Mouse (Mus musculus): Measurements from ENCODE around the gene Pfkp. TPM values are rescaled to one million over a fixed set of nuclear protein-coding genes. Genes with fewer than 3 reads are reported as not detected.

The Pfkp gene
- polyA plus RNA-seq, 1 experiment from 2014 or later = 193 TPM

GRCm38 (mm10) chr13:6557771-6558170 lies 90.8 kb downstream of the Pfkp start:
- Histone ChIP-seq H3K27ac (ENCODE audit: poor library complexity, severe bottlenecking) (no peak overlapping the region), H3K4me1 (replicated peaks) (no peaks in the 10 kb centered on the region), H3K9me3 (replicated peaks) (no peaks in the 10 kb centered on the region), H3K36me3 (peaks cover 87% of the 10 kb centered on the region), H3K9ac (no peak overlapping the region), H3K4me3 (no peak overlapping the region), H3K27me3 (replicated peaks) (no peaks in the 10 kb centered on the region), H3K4me2 (no peak overlapping the region)
- no peak for ATAC-seq (ENCODE audit: insufficient number of reproducible peaks, low FRiP score)
- WGBS = 84% methylated on average over 7 of the region's 7 CpGs

DNA sequence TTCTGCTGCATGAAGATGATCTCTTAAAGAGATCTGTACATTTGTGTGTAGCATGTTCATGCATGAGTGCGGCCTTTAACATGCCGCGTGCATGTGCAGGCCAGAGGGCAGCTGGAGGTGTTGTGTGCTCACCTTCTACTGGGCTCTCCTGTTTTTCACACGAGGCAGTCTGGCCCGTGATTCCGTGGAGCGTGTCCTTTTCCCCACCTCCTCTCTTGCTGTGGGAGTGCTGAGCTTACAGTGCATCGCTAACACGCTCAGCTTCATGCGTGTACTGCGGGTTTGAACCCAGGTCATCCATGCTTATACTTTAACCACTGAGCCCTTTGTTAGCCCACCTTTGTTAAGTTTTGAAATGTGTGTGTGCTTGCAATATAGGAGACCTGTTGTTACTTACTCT lies 92.9 kb downstream of the Pfkp start:
- Histone ChIP-seq H3K36me3 (peaks cover 83% of the 10 kb centered on the region), H3K9ac (no peak overlapping the region), H3K27me3 (replicated peaks) (no peaks in the 10 kb centered on the region), H3K4me3 (no peak overlapping the region), H3K4me1 (replicated peaks) (no peaks in the 10 kb centered on the region), H3K27ac (ENCODE audit: poor library complexity, severe bottlenecking) (no peak overlapping the region), H3K4me2 (no peak overlapping the region), H3K9me3 (replicated peaks) (no peaks in the 10 kb centered on the region)
- no peak for ATAC-seq (ENCODE audit: insufficient number of reproducible peaks, low FRiP score)
- WGBS = 99% methylated on average over 11 of the region's 11 CpGs

DNA sequence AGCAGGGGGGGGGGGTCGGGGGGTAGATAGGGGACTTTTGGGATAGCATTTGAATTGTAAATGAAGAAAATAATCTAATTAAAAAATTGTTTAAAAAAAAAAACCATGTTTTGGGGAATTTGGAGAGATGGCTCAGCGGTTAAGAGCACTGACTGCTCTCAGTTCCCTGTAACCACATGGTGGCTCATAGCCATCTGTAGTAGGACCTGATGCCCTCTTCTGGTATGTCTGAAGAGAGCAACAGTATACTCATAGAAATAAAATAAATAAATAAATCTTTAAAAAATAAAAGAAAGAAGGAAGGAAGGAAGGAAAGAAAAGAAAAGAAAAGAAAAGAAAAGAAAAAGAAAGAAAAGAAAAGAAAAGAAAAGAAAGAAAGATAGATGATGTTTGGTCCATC lies 94.9 kb downstream of the Pfkp start:
- Histone ChIP-seq H3K27ac (ENCODE audit: poor library complexity, severe bottlenecking) (no peak overlapping the region), H3K9ac (no peak overlapping the region), H3K36me3 (peaks cover 74% of the 10 kb centered on the region), H3K4me1 (replicated peaks) (peaks cover 6% of the 10 kb centered on the region), H3K4me2 (no peak overlapping the region), H3K27me3 (replicated peaks) (no peaks in the 10 kb centered on the region), H3K9me3 (replicated peaks) (no peaks in the 10 kb centered on the region), H3K4me3 (no peak overlapping the region)
- WGBS = 83% methylated on average over 2 of the region's 2 CpGs
- ATAC-seq (ENCODE audit: insufficient number of reproducible peaks, low FRiP score) = no peak

GRCm38 (mm10) chr13:6535287-6535932 lies 113.2 kb downstream of the Pfkp start:
- Histone ChIP-seq H3K9ac (no peak overlapping the region), H3K4me3 (no peak overlapping the region), H3K4me1 (replicated peaks) (no peaks in the 10 kb centered on the region), H3K9me3 (replicated peaks) (no peaks in the 10 kb centered on the region), H3K27ac (ENCODE audit: poor library complexity, severe bottlenecking) (no peak overlapping the region), H3K4me2 (no peak overlapping the region), H3K27me3 (replicated peaks) (no peaks in the 10 kb centered on the region), H3K36me3 (no peaks in the 10 kb centered on the region)
- WGBS = 51% methylated on average over 6 of the region's 6 CpGs
- ATAC-seq (ENCODE audit: insufficient number of reproducible peaks, low FRiP score) = no peak

- no peak overlapping the region for H3K27ac ChIP-seq (ENCODE audit: poor library complexity, severe bottlenecking)
- no peak overlapping the region for H3K9ac ChIP-seq
- no peak for ATAC-seq (ENCODE audit: insufficient number of reproducible peaks, low FRiP score)
- no peaks in the 10 kb centered on the region for H3K36me3 ChIP-seq
- H3K9me3 ChIP-seq (replicated peaks) = no peaks in the 10 kb centered on the region
- no peaks in the 10 kb centered on the region for H3K27me3 ChIP-seq (replicated peaks)
- WGBS = 72% methylated on average over 1 of the region's 1 CpGs
- H3K4me3 ChIP-seq = no peak overlapping the region
- no peak overlapping the region for H3K4me2 ChIP-seq
- H3K4me1 ChIP-seq (replicated peaks) = no peaks in the 10 kb centered on the region
Observed at GRCm38 (mm10) chr13:6532683-6533082, 115.9 kb downstream of the Pfkp start.

Other genes with a start within 250 kb of the Pfkp start
- gene Pitrm1, start 100.6 kb downstream of the Pfkp start, polyA plus RNA-seq (2016; fragmentation: Nextera tagmentation; extraction: Ambion mirVana) = 80.2 and 80.3 TPM in 2 replicates

Data from heart, embryonic 12.5 days (tissue).